ENCODE assay signal across 22 mouse cellular contexts in the genomic region with DNA sequence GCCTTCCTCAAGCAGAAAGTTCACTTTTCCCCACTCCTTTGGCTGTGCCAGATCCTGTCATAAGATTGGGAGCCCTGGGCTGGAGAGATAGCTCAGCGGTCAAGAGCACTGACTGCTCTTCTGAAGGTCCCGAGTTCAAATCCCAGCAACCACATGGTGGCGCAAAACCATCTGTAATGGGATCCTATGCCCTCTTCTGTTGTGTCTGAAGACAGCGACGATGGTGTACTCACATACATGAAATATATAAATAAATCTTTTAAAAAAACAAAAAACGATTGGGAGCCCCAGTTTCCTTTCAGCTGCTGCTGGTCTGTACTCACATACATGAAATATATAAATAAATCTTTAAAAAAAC. TPM values are rescaled to one million over a fixed set of nuclear protein-coding genes. Genes with fewer than 3 reads are reported as not detected.
DNase-seq lines count a peak whose midpoint lies in the region; ATAC-seq and TF ChIP-seq lines count a peak whose summit lies in the region.
"Had no signal": no experiment of that assay in that cellular context is flagged by ENCODE, and none has a peak within 500 bp of the region (broad histone marks: within the 10 kb centered on the region; RNA-seq: fewer than 3 reads in every experiment).

No protein-coding gene starts in this region.

- no peak overlapping the region for H3K27ac ChIP-seq in heart, adult 2 months
- H3K27ac ChIP-seq in liver, embryonic 14.5 days: no peak overlapping the region
- H3K27ac ChIP-seq in liver, embryonic 11.5 days (ENCODE audit: low read depth, low read length): no peak overlapping the region
- H3K27ac ChIP-seq: embryonic facial prominence, embryonic 12.5 days; forebrain, embryonic 12.5 days; hindbrain, postnatal 0 days; limb, embryonic 13.5 days; liver, embryonic 15.5 days; neural tube, embryonic 12.5 days had no signal

- H3K9me3 ChIP-seq in liver, embryonic 14.5 days (ENCODE audit: control insufficient read depth, low read length): no peaks in the 10 kb centered on the region
- H3K9me3 ChIP-seq in liver, embryonic 11.5 days (ENCODE audit: control insufficient read depth, low read length): no peaks in the 10 kb centered on the region
- H3K9me3 ChIP-seq: embryonic facial prominence, embryonic 12.5 days; forebrain, embryonic 12.5 days; limb, embryonic 13.5 days; liver, embryonic 15.5 days; neural tube, embryonic 12.5 days had no signal

- H3K4me2 ChIP-seq in liver, embryonic 14.5 days (ENCODE audit: low read depth): no peak overlapping the region
- H3K4me2 ChIP-seq in liver, embryonic 11.5 days: no peak overlapping the region
- H3K4me2 ChIP-seq: embryonic facial prominence, embryonic 12.5 days; forebrain, embryonic 12.5 days; heart, embryonic 11.5 days; limb, embryonic 13.5 days; liver, embryonic 15.5 days; neural tube, embryonic 12.5 days had no signal

- peak; percentile 47 for TF ChIP-seq CTCF in heart, adult 2 months (IDR thresholded peaks at IDR 0.05)
- peak; percentile 23 for TF ChIP-seq CTCF in liver, embryonic 14.5 days (IDR thresholded peaks at IDR 0.05; ENCODE audit: low read depth)

- TF ChIP-seq EP300 in heart, adult 2 months (IDR thresholded peaks at IDR 0.05; ENCODE audit: insufficient read depth, low read depth, low read length): no peak
- TF ChIP-seq EP300 in liver, embryonic 14.5 days (IDR thresholded peaks at IDR 0.05; ENCODE audit: low read depth): no peak

- H3K9ac ChIP-seq in heart, adult 2 months (ENCODE audit: low read depth, low read length): no peak overlapping the region
- no peak overlapping the region for H3K9ac ChIP-seq in liver, embryonic 14.5 days (replicated peaks)
- no peak overlapping the region for H3K9ac ChIP-seq in liver, embryonic 11.5 days (ENCODE audit: low read depth, low read length)
- H3K9ac ChIP-seq: embryonic facial prominence, embryonic 12.5 days; forebrain, embryonic 12.5 days; limb, embryonic 13.5 days; liver, embryonic 15.5 days; neural tube, embryonic 12.5 days had no signal

- TF ChIP-seq POLR2A in heart, adult 2 months (IDR thresholded peaks at IDR 0.05; ENCODE audit: insufficient read depth, low read depth, low read length): no peak

- no peaks in the 10 kb centered on the region for H3K79me2 ChIP-seq in heart, adult 2 months (replicated peaks; ENCODE audit: control insufficient read depth, insufficient read depth, low read length)

- intact Hi-C loops in heart, adult 2 months (cut with DNase I): no loop called here

- no peaks in the 10 kb centered on the region for H3K4me1 ChIP-seq in heart, adult 2 months (ENCODE audit: control insufficient read depth, insufficient read depth, low read length)
- H3K4me1 ChIP-seq in liver, embryonic 14.5 days (replicated peaks; ENCODE audit: control insufficient read depth in 2 of 2, insufficient read depth in 2 of 2, low read length in 1 of 2): no peaks in the 10 kb centered on the region
- no peaks in the 10 kb centered on the region for H3K4me1 ChIP-seq in liver, embryonic 11.5 days (replicated peaks; ENCODE audit: control insufficient read depth, insufficient read depth, low read length)
- H3K4me1 ChIP-seq: embryonic facial prominence, embryonic 12.5 days; forebrain, embryonic 12.5 days; limb, embryonic 13.5 days; liver, embryonic 15.5 days; neural tube, embryonic 12.5 days had no signal

- no peaks in the 10 kb centered on the region for H3K36me3 ChIP-seq in heart, adult 2 months (ENCODE audit: control insufficient read depth, insufficient read depth, low read length)
- H3K36me3 ChIP-seq in liver, embryonic 14.5 days (replicated peaks; ENCODE audit: control insufficient read depth, insufficient read depth, low read depth): no peaks in the 10 kb centered on the region
- no peaks in the 10 kb centered on the region for H3K36me3 ChIP-seq in liver, embryonic 11.5 days (ENCODE audit: control insufficient read depth, insufficient read depth, low read length)
- H3K36me3 ChIP-seq: liver, embryonic 15.5 days had no signal

- no peak for ATAC-seq in liver, embryonic 14.5 days (ENCODE audit: insufficient read depth)
- ATAC-seq in liver, embryonic 11.5 days (replicated peaks; ENCODE audit: low FRiP score): no peak
- ATAC-seq: Patski had no signal

- H3K27me3 ChIP-seq in heart, adult 2 months (ENCODE audit: control insufficient read depth, insufficient read depth, low read length): no peaks in the 10 kb centered on the region
- no peaks in the 10 kb centered on the region for H3K27me3 ChIP-seq in liver, embryonic 14.5 days (ENCODE audit: control insufficient read depth, insufficient read depth, low read length)
- no peaks in the 10 kb centered on the region for H3K27me3 ChIP-seq in liver, embryonic 11.5 days (replicated peaks; ENCODE audit: control insufficient read depth, insufficient read depth, low read length)
- H3K27me3 ChIP-seq: embryonic facial prominence, embryonic 12.5 days; forebrain, embryonic 12.5 days; limb, embryonic 13.5 days; liver, embryonic 15.5 days; neural tube, embryonic 12.5 days; Patski had no signal

- WGBS in heart, adult 2 months: 73% methylated on average over 6 of the region's 6 CpGs
- WGBS in liver, embryonic 14.5 days (ENCODE audit: insufficient replicate concordance): 63% methylated on average over 6 of the region's 6 CpGs
- WGBS in liver, embryonic 11.5 days: 74% methylated on average over 6 of the region's 6 CpGs

- DNase-seq in heart, adult 2 months: no peak
- no peak for DNase-seq in heart, adult 11 months
- no peak for DNase-seq in liver, embryonic 14.5 days (ENCODE audit: low read depth in 3 of 3, low spot score in 3 of 3)
- DNase-seq in liver, embryonic 11.5 days (ENCODE audit: low spot score): no peak
- DNase-seq in 416B (ENCODE audit: low read depth) (peak; percentile 49), NIH3T3 (ENCODE audit: low read depth) (peak; percentile 68)
- DNase-seq in neural tube, embryonic 10.5 days (ENCODE audit: extremely low spot score, low spot score): no peak
- DNase-seq: adrenal gland, adult 2 months; cerebellum, adult 11-12 months; kidney, adult 11 months; kidney, postnatal 10 days; layer of hippocampus, postnatal 36 days; midbrain, embryonic 14.5 days; right cerebral cortex, postnatal 14 days had no signal

- no peak overlapping the region for H3K4me3 ChIP-seq in heart, adult 2 months
- no peak overlapping the region for H3K4me3 ChIP-seq in liver, embryonic 14.5 days (ENCODE audit: insufficient read depth in 1 of 2, low read depth in 2 of 2, low read length in 2 of 2)
- no peak overlapping the region for H3K4me3 ChIP-seq in liver, embryonic 11.5 days (ENCODE audit: low read depth, low read length)
- H3K4me3 ChIP-seq: embryonic facial prominence, embryonic 12.5 days; forebrain, embryonic 12.5 days; limb, embryonic 13.5 days; liver, embryonic 15.5 days; neural tube, embryonic 12.5 days had no signal

RNA-seq across cellular contexts. Expression of gene Adrm1, which starts 13.4 kb away (rescaled TPM):
- 10 to 100 TPM; 79.2 to 89.0 TPM for total RNA-seq in heart, adult 2 months (2021)
- 56.6 and 76.0 TPM in 2 replicates for polyA plus RNA-seq in heart, adult 2 months (2012; rRNA removed)
- polyA plus RNA-seq in liver, embryonic 14.5 days (2012; rRNA removed): 51.7 and 53.3 TPM in 2 replicates
- polyA plus RNA-seq in liver, embryonic 14.5 days (2014; fragmentation: Nextera tagmentation; extraction: Ambion mirVana): 77.8 and 80.5 TPM in 2 replicates
- 211 and 217 TPM in 2 replicates for polyA plus RNA-seq in liver, embryonic 11.5 days (2014; fragmentation: Nextera tagmentation; extraction: Ambion mirVana)

RNA-seq across cellular contexts. Expression of gene Lama5, which starts 40.9 kb away (rescaled TPM):
- total RNA-seq in heart, adult 2 months (2021): 100 to 1,000 TPM in 1 of 2 experiments, 10 to 100 TPM in 1; 66.3 to 104 TPM
- 83.6 and 109 TPM in 2 replicates for polyA plus RNA-seq in heart, adult 2 months (2012; rRNA removed)
- 2.7 and 2.9 TPM in 2 replicates for polyA plus RNA-seq in liver, embryonic 14.5 days (2012; rRNA removed)
- 1.7 and 1.9 TPM in 2 replicates for polyA plus RNA-seq in liver, embryonic 14.5 days (2014; fragmentation: Nextera tagmentation; extraction: Ambion mirVana)
- 10.7 and 15.5 TPM in 2 replicates for polyA plus RNA-seq in liver, embryonic 11.5 days (2014; fragmentation: Nextera tagmentation; extraction: Ambion mirVana)

Comparison
In these comparisons a context has a peak if more than half of its experiments do, and no peak if none do; other contexts are left out.
1. DNase-seq: peak in 416B (single experiment) and NIH3T3 (single experiment); none in heart, adult 2 months (0 of 2), heart, adult 11 months (single experiment), liver, embryonic 14.5 days (0 of 3), liver, embryonic 11.5 days (single experiment) and neural tube, embryonic 10.5 days (single experiment).